Mouse (Mus musculus) neural tube, embryonic 12.5 days (tissue): Measurements from ENCODE around the gene Gm21760. TPM values are rescaled to one million over a fixed set of nuclear protein-coding genes. Genes with fewer than 3 reads are reported as not detected.
"Not testable (repeated sequence)": the region's sequence is repeated elsewhere in the genome, so short reads cannot be mapped to it uniquely, and the experiment has no call there.

Source experiments
- ATAC-seq: fragments of 200-750 bp; cut with Nextera tagmentation; 2 replicates; pipeline ENCODE4 v1.8.0; 2017; ENCODE audit warnings: low read depth, mild to moderate bottlenecking, moderate TSS enrichment, moderate library complexity; ENCODE audit not compliant: low FRiP score
- H3K27ac ChIP-seq: fragments of 300-500 bp; sonication (generic); 2 replicates; pipeline ENCODE4 v1.5.1; 2016
- H3K27me3 ChIP-seq: fragments of 300-500 bp; sonication (generic); replicated peaks from 2 replicates; pipeline ENCODE4 v1.6.1; 2016; ENCODE audit warnings: mild to moderate bottlenecking
- H3K36me3 ChIP-seq: fragments of 300-500 bp; sonication (generic); 2 replicates; pipeline ENCODE4 v1.6.1; 2016; ENCODE audit warnings: mild to moderate bottlenecking
- H3K4me1 ChIP-seq: fragments of 300-500 bp; sonication (generic); 2 replicates; pipeline ENCODE4 v1.6.1; 2016
- H3K4me2 ChIP-seq: fragments of 300-500 bp; sonication (generic); replicated peaks from 2 replicates; pipeline ENCODE4 v1.6.1; 2016; ENCODE audit warnings: mild to moderate bottlenecking
- H3K4me3 ChIP-seq: fragments of 300-500 bp; sonication (generic); 2 replicates; pipeline ENCODE4 v1.5.1; 2016
- H3K9ac ChIP-seq: fragments of 300-500 bp; sonication (generic); 2 replicates; pipeline ENCODE4 v1.6.1; 2016; ENCODE audit warnings: mild to moderate bottlenecking
- H3K9me3 ChIP-seq: fragments of 300-500 bp; sonication (generic); 2 replicates; pipeline ENCODE4 v1.6.1; 2016; ENCODE audit warnings: mild to moderate bottlenecking
- WGBS: fragments of 180-500 bp; shearing (Covaris S2); methylation state at CpG from one replicate; pipeline ENCODE4 v1.1.7; 2016; 5-methylcytosine and 5-hydroxymethylcytosine counted together
- polyA plus RNA-seq: library from polyadenylated mRNA; unstranded; fragments of >200 nt; fragmentation: Nextera tagmentation; extraction: Ambion mirVana; gene quantifications from 2 replicates; pipeline ENCODE4 v1.2.1, GENCODE M21; 2016

Gm21760 gene
- polyA plus RNA-seq = not detected in 2 replicates

DNA sequence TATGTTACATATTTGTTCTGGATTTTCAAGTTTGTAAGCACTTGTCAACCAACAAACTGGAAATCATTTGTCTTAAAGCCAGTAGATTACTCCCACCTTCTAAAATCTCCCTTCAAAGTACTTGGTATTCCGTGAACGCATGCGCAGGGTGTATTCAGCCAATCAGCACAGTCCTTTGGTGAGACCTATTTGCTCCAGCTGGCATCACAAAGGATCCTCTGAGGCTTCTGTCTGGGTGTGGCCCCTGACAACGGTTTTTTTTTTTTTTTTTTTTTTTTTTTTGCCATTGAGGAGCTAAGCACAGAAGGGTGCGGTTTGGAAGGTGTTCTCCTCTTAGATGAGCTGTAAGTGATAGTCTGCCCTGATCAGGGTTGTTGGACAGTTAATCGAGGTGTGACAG lies at the start of gene Gm21760:
Gene Gm21760, plus strand, starts transcription at position 301 of the 400 bp plus-strand sequence.
- ATAC-seq, H3K9me3 ChIP-seq: not testable (repeated sequence)

More for the DNA sequence above, at the start of gene Gm21760:
- not testable (repeated sequence) for H3K36me3 ChIP-seq, H3K27me3 ChIP-seq, H3K4me3 ChIP-seq, H3K4me1 ChIP-seq, H3K27ac ChIP-seq, H3K4me2 ChIP-seq, H3K9ac ChIP-seq
- WGBS = no CpG with 5 or more reads among the region's 6 CpGs
